Mouse (Mus musculus): ENCODE results near the gene Tyms.
"Not testable (repeated sequence)": the region's sequence is repeated elsewhere in the genome, so short reads cannot be mapped to it uniquely, and the experiment has no call there.

The Tyms gene

GRCm38 (mm10) chr5:30058216-30058731, 15.1 kb downstream of the Tyms start:
- Histone ChIP-seq H3K36me3 (ENCODE audit: control insufficient read depth, insufficient read depth, low read length, poor library complexity, severe bottlenecking) (no peaks in the 10 kb centered on the region), H3K27me3 (ENCODE audit: control insufficient read depth, insufficient read depth, low read length, poor library complexity, severe bottlenecking) (no peaks in the 10 kb centered on the region)
- no peak for DNase-seq (ENCODE audit: low read depth, low spot score)

DNA sequence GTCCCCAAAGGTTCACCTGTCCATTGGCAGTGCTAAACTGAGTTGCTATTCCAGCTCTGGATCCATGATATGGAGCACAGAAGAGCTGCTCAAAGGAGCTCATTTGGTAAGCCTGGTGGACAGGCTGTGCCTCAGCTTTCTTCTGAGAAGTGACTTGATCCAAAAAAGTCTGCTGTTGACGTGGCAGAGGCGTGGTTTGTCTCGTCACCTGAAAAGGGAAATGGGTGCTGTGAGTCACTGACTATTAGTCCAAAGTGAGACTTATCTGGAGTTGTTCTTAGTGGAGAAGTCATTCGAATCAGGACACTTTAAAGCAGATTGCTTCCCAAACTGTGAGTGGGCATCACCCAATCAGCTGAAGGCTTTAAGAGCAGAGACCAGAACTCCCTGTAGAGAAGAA, 33.6 kb downstream of the Tyms start:
- H3K27me3 ChIP-seq (ENCODE audit: control insufficient read depth, insufficient read depth, low read length, poor library complexity, severe bottlenecking); H3K36me3 ChIP-seq (ENCODE audit: control insufficient read depth, insufficient read depth, low read length, poor library complexity, severe bottlenecking); DNase-seq (ENCODE audit: low read depth, low spot score): not testable (repeated sequence)

DNA sequence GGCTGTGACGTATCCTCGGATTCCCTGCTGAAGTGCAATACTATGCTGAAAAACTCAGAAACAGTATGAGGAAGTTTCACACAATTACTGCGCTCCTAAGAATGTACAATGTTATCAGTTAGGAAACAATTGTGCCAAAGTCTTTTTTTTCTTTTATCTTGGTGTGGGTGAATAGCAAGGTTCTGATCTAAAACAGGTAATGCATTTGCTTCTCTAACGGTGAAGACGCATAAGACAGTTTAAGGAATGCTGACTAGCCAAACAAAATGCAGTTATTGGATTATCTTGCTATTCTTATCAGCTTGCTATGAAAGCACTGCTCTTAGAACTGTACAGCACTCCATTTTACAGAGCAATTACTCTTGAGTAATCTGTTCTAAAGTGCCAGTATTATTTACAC, 34.1 kb downstream of the Tyms start:
- not testable (repeated sequence) for H3K27me3 ChIP-seq (ENCODE audit: control insufficient read depth, insufficient read depth, low read length, poor library complexity, severe bottlenecking); H3K36me3 ChIP-seq (ENCODE audit: control insufficient read depth, insufficient read depth, low read length, poor library complexity, severe bottlenecking); DNase-seq (ENCODE audit: low read depth, low spot score)

DNA sequence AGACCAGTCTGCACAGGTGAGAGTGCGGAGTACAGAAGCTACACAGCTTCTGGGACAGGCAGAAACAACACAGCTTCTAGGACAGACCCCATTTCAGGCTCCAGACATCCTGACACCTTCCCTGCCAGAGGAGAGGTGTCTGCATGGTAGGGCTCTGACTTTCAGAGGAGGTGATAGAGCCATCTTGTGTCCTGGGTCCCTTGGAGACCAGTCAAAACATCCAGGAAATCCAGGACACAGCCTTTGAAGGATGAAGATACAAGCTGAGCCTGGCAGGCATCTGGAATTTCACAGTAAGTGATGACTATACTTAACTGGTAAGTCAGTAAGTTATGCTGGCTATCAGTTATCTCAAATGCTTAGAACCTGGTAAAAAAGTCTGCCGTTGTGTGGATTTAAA, 36.3 kb downstream of the Tyms start:
- DNase-seq (ENCODE audit: low read depth, low spot score); H3K36me3 ChIP-seq (ENCODE audit: control insufficient read depth, insufficient read depth, low read length, poor library complexity, severe bottlenecking); H3K27me3 ChIP-seq (ENCODE audit: control insufficient read depth, insufficient read depth, low read length, poor library complexity, severe bottlenecking): not testable (repeated sequence)

GRCm38 (mm10) chr5:30035862-30036261, 37.6 kb downstream of the Tyms start:
- DNase-seq (ENCODE audit: low read depth, low spot score); H3K36me3 ChIP-seq (ENCODE audit: control insufficient read depth, insufficient read depth, low read length, poor library complexity, severe bottlenecking): not testable (repeated sequence)

DNA sequence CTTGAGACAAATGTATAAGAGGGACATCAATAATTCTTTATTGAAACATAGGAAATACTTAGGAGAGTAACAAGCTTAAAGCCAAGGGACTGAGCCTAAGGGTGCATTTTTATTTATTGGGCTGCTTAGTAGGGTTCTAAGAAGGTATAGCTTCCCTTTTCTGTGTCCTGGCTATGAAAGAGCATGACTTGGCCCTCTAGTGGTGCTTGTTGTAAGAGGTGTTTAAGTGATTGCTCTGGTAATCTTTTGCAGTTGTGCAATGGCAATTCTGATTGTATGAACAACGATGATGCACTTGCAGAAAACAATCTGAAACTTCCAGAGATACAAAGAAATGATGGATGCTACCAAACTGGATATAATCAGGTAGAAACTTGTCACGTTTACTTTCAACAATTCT, 58.8 kb downstream of the Tyms start:
- Histone ChIP-seq H3K27me3 (ENCODE audit: control insufficient read depth, insufficient read depth, low read length, poor library complexity, severe bottlenecking) (no peaks in the 10 kb centered on the region), H3K36me3 (ENCODE audit: control insufficient read depth, insufficient read depth, low read length, poor library complexity, severe bottlenecking) (no peaks in the 10 kb centered on the region)
- DNase-seq (ENCODE audit: low read depth, low spot score) = peak; percentile 73

More at GRCm38 (mm10) chr5:30035862-30036261, 37.6 kb downstream of the Tyms start:
- H3K27me3 ChIP-seq (ENCODE audit: control insufficient read depth, insufficient read depth, low read length, poor library complexity, severe bottlenecking) = not testable (repeated sequence)

- no peaks in the 10 kb centered on the region for H3K27me3 ChIP-seq (ENCODE audit: control insufficient read depth, insufficient read depth, low read length, poor library complexity, severe bottlenecking)
- H3K36me3 ChIP-seq (ENCODE audit: control insufficient read depth, insufficient read depth, low read length, poor library complexity, severe bottlenecking) = no peaks in the 10 kb centered on the region
- peak; percentile 35 for DNase-seq (ENCODE audit: low read depth, low spot score)
Observed at GRCm38 (mm10) chr5:30012726-30013503, 60.5 kb downstream of the Tyms start, which contains the start of gene Il6. Il6 (plus strand) TSS chr5:30013114.

Measured in splenic B cell, adult 2 months (primary cell).